Mouse (Mus musculus): ENCODE measurements around the gene Pibf1.

GRCm38 (mm10) chr14:99210431-99210830 lies 111.2 kb downstream of the Pibf1 start:
- TF ChIP-seq TAL1 (IDR thresholded peaks at IDR 0.05; ENCODE audit: low read length) = no peak
- TF ChIP-seq GATA1 (IDR thresholded peaks at IDR 0.05; ENCODE audit: low read length) = no peak

Data from erythroblast, embryonic 14.5 days (primary cell).